Mouse (Mus musculus) bone marrow, adult 2 months (tissue): ENCODE results near the gene Rhbdl1. TPM values are rescaled to one million over a fixed set of nuclear protein-coding genes. Genes with fewer than 3 reads are reported as not detected.

ENCODE experiments used
- H3K27ac ChIP-seq: fragments of 200-500 bp; 2 replicates; pipeline ENCODE4 v1.5.1; 2012; ENCODE audit warnings: low read depth, mild to moderate bottlenecking, control low read depth, inconsistent platforms, low read length; ENCODE audit not compliant: control insufficient read depth, poor library complexity, insufficient read depth
- H3K4me1 ChIP-seq: fragments of 200-500 bp; 2 replicates; pipeline ENCODE4 v1.6.1; 2011; ENCODE audit warnings: low read length; ENCODE audit not compliant: control insufficient read depth, insufficient read depth
- H3K4me3 ChIP-seq: fragments of 200-500 bp; replicated peaks from 2 replicates; pipeline ENCODE3; 2011; ENCODE audit warnings: mild to moderate bottlenecking, low read depth, low read length, control low read depth; ENCODE audit not compliant: control insufficient read depth
- CTCF ChIP-seq: fragments of 200-500 bp; IDR thresholded peaks from 2 replicates; pipeline ENCODE4 v1.5.1; 2011; ENCODE audit warnings: low read length, control low read depth; ENCODE audit not compliant: control insufficient read depth, insufficient read depth
- POLR2A ChIP-seq: fragments of 200-500 bp; IDR thresholded peaks from 2 replicates; pipeline ENCODE4 v1.6.1; 2011; ENCODE audit warnings: low read depth, mild to moderate bottlenecking, control low read depth, low read length, borderline replicate concordance; ENCODE audit not compliant: control insufficient read depth
- WGBS: fragments of 180-500 bp; shearing (Covaris S2); methylation state at CpG from one replicate; pipeline ENCODE4 v1.1.7; 2018; 5-methylcytosine and 5-hydroxymethylcytosine counted together
- polyA plus RNA-seq: library from polyadenylated mRNA; stranded (reverse); fragments of >200 nt; gene quantifications from 2 replicates; pipeline ENCODE4 v1.2.4, GENCODE M21; 2011; ENCODE audit warnings: low replicate concordance; ENCODE audit not compliant: missing spikeins, insufficient read depth, insufficient read length

Gene Rhbdl1
- polyA plus RNA-seq, result 3.2 and 10.7 TPM in 2 replicates

- Histone ChIP-seq H3K27ac (no peak within 1 kb of the TSS), H3K4me3 (no peak within 1 kb of the TSS), H3K4me1 (no peaks in the 10 kb centered on the region)
- TF ChIP-seq CTCF, result no peak
- TF ChIP-seq POLR2A, result 0 out of 2 replicates have a peak, but pooled peaks have one; percentile 15
- WGBS, result 1% methylated on average over 29 of the region's 29 CpGs
Observed at GRCm38 (mm10) chr17:25837076-25837410, at the start of gene Rhbdl1. Rhbdl1 (minus strand) TSS chr17:25837295.

GRCm38 (mm10) chr17:25886806-25887205, 49.7 kb upstream of the Rhbdl1 start:
- H3K4me3 ChIP-seq, result no peak overlapping the region
- TF ChIP-seq POLR2A (no peak), CTCF (no peak)
- no peak overlapping the region for H3K27ac ChIP-seq
- H3K4me1 ChIP-seq, result no peaks in the 10 kb centered on the region

GRCm38 (mm10) chr17:25885636-25886035, 48.5 kb upstream of the Rhbdl1 start:
- Histone ChIP-seq H3K4me3 (no peak overlapping the region), H3K27ac (no peak overlapping the region), H3K4me1 (no peaks in the 10 kb centered on the region)
- TF ChIP-seq POLR2A (no peak), CTCF (0 out of 2 replicates have a peak, but pooled peaks have one; percentile 29)
- whole genome bisulfite sequencing, result 64% methylated on average over 4 of the region's 4 CpGs

GRCm38 (mm10) chr17:25883824-25884223, 46.7 kb upstream of the Rhbdl1 start:
- H3K4me1 ChIP-seq, result no peaks in the 10 kb centered on the region
- H3K4me3 ChIP-seq, result no peak overlapping the region
- 91% methylated on average over 3 of the region's 3 CpGs for WGBS
- no peak overlapping the region for H3K27ac ChIP-seq
- no peak for TF ChIP-seq CTCF
- no peak for TF ChIP-seq POLR2A

- 92% methylated on average over 8 of the region's 8 CpGs for WGBS
- no peak overlapping the region for H3K4me3 ChIP-seq
- H3K4me1 ChIP-seq, result no peaks in the 10 kb centered on the region
- H3K27ac ChIP-seq, result no peak overlapping the region
- TF ChIP-seq POLR2A, result no peak
- TF ChIP-seq CTCF, result no peak
Observed at GRCm38 (mm10) chr17:25883268-25883667, 46.2 kb upstream of the Rhbdl1 start.

- Histone ChIP-seq H3K27ac (no peak overlapping the region), H3K4me1 (no peaks in the 10 kb centered on the region), H3K4me3 (no peak overlapping the region)
- no peak for TF ChIP-seq POLR2A
- TF ChIP-seq CTCF, result no peak
- 72% methylated on average over 5 of the region's 5 CpGs for WGBS
Observed at GRCm38 (mm10) chr17:25882306-25882705, 45.2 kb upstream of the Rhbdl1 start.

GRCm38 (mm10) chr17:25881691-25882090, 44.6 kb upstream of the Rhbdl1 start:
- H3K4me1 ChIP-seq, result no peaks in the 10 kb centered on the region
- no peak for TF ChIP-seq POLR2A
- TF ChIP-seq CTCF, result no peak
- no peak overlapping the region for H3K4me3 ChIP-seq
- no peak overlapping the region for H3K27ac ChIP-seq
- 87% methylated on average over 4 of the region's 4 CpGs for WGBS

GRCm38 (mm10) chr17:25880913-25881641, 44.0 kb upstream of the Rhbdl1 start:
- peaks cover 2% of the 10 kb centered on the region; the same call in 1 of the 2 replicates for H3K4me1 ChIP-seq
- TF ChIP-seq POLR2A (no peak), CTCF (no peak)
- no peak overlapping the region for H3K4me3 ChIP-seq
- WGBS, result 68% methylated on average over 5 of the region's 5 CpGs
- no peak overlapping the region for H3K27ac ChIP-seq
